Mouse (Mus musculus): ENCODE results near the gene Serpina1a. TPM values are rescaled to one million over a fixed set of nuclear protein-coding genes. Genes with fewer than 3 reads are reported as not detected.

The Serpina1a gene
- not detected for polyA plus RNA-seq (2017; shearing (Covaris generic))

DNA sequence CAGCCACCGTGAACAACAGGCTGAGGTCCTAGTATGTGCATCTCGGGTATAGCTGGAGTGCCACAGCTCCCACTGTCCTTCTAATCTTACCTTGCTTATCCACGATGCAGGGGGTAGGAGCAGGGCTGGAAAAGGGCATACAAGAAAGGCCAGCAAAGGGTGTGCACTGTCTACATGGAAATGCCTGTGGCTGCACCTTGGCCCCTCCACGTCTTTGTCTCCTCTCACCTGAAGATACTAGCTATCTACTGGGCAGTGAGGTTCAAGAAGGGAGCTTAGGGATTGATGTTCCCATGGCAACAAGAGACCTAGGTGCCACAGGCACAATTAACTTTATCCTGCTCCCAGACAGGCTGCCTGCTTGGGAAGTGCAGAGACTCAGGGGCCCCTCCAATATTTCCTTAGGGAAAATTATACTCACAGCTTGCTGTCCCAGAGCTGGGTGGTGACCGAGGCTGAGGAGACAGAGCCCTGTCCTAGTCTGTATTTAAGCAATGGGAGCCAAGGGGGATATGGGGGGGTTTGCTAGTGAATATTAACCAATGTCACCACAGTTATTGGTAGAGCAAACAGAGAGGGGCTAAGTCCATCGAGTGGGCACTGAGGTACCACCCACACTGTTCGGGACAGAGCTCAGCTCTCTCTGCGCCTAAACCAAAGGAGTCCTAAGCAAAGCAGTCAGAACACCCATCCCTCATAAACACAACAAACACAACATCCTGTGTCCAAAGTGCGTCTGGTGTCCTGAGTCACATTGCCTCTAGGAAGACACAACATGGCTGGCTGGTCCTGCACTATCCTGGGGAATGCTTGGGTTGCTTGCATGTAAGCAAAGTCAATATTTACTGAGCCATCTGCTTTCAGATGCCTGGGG lies at the start of gene Serpina1a:
TSS of gene Serpina1a (minus strand) at position 462 of the 874 bp plus-strand sequence.

GRCm38 (mm10) chr12:103904837-103905340 lies 41.5 kb upstream of the Serpina1a start, which contains the start of gene Serpina1c:
Gene Serpina1c (minus strand): TSS chr12:103904887.

GRCm38 (mm10) chr12:103830273-103830672 lies 33.1 kb downstream of the Serpina1a start, which contains the start of gene Serpina1b:
Gene Serpina1b (minus strand): TSS chr12:103830373.

Other genes with a start within 250 kb of the Serpina1a start
- not detected for gene Serpina10, start 232.1 kb downstream of the Serpina1a start, polyA plus RNA-seq (2017; shearing (Covaris generic))
- not detected for gene Serpina6, start 206.3 kb downstream of the Serpina1a start, polyA plus RNA-seq (2017; shearing (Covaris generic))
- not detected for gene Serpina16, start 187.4 kb downstream of the Serpina1a start, polyA plus RNA-seq (2017; shearing (Covaris generic))
- not detected for gene Serpina1f, start 168.0 kb downstream of the Serpina1a start, polyA plus RNA-seq (2017; shearing (Covaris generic))
- gene Serpina1d, start 90.0 kb downstream of the Serpina1a start, polyA plus RNA-seq (2017; shearing (Covaris generic)): not detected
- not detected for gene Serpina1b, start 33.2 kb downstream of the Serpina1a start, polyA plus RNA-seq (2017; shearing (Covaris generic))
- not detected for gene Serpina1c, start 41.3 kb upstream of the Serpina1a start, polyA plus RNA-seq (2017; shearing (Covaris generic))
- gene Serpina1e, start 95.4 kb upstream of the Serpina1a start, polyA plus RNA-seq (2017; shearing (Covaris generic)): not detected
- not detected for gene Serpina11, start 126.4 kb upstream of the Serpina1a start, polyA plus RNA-seq (2017; shearing (Covaris generic))
- 0.43 TPM for gene Serpina9, start 150.2 kb upstream of the Serpina1a start, polyA plus RNA-seq (2017; shearing (Covaris generic))
- gene Serpina12, start 180.9 kb upstream of the Serpina1a start, polyA plus RNA-seq (2017; shearing (Covaris generic)): not detected
- not detected for gene Serpina5, start 237.6 kb upstream of the Serpina1a start, polyA plus RNA-seq (2017; shearing (Covaris generic))
- gene Serpina3a, start 249.2 kb upstream of the Serpina1a start, polyA plus RNA-seq (2017; shearing (Covaris generic)): not detected

Measured in CD4-positive, CD25-positive, alpha-beta regulatory T cell (primary cell).